Mouse (Mus musculus) gastrocnemius, postnatal 25 days (tissue): Measurements from ENCODE around the gene Ranbp9. TPM values are rescaled to one million over a fixed set of nuclear protein-coding genes. Genes with fewer than 3 reads are reported as not detected.
A peak's percentile ranks its signal among the peaks of the same experiment; 100 is the strongest.
"Not testable (repeated sequence)": the region's sequence is repeated elsewhere in the genome, so short reads cannot be mapped to it uniquely, and the experiment has no call there.

ENCODE experiments used
- DNase-seq: peaks from one replicate; pipeline ENCODE4 v3.0.0; 2022
- total RNA-seq, 2 experiments: library from RNA; stranded (reverse); gene quantifications; 1 replicate in 1 of 2; 2 replicates in 1 of 2; pipeline ENCODE4 v1.2.3; 2021

The Ranbp9 gene
- total RNA-seq, 2 experiments from 2014 or later = 34.0 to 38.1 TPM

DNA sequence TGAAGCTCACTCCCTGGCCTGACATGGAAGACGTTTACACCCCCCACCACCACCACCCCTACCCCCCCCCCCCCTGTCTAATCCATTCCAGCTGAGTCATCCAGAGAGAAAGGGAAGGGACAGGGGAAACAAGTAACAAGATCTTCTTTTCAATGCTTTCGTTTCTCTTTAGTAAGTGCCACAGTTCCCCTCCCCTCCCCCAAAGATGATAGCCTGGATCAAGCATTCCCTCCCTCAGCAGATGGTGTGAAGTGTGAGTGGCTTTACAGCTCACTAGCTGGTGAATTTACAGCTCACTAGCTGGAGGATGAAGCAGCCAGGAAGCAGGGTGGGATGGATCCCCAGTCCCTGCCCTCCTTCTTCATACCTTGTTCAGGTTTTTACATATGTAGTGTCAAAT is 15.6 kb upstream of the Ranbp9 start:
- no peak for DNase-seq

DNA sequence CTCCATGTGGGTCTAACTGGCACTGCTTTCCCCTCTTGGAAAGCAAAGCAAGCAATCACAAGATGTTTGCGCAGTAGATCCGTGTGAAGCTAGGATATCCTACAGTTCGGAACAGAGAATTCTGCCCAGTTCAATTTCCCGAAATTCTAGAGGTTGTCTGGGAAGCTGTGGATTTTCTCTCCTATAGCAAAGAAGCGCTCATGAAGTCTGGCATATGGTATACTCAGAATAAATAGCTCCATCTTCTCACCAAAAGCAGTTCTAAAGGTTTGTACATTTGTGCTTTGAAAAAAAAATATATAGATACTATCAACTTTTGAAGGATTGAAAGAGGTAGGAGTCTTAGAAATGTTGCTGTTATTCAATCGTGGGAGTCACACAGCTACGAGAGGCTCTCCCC is 14.6 kb upstream of the Ranbp9 start:
- DNase-seq = no peak

DNA sequence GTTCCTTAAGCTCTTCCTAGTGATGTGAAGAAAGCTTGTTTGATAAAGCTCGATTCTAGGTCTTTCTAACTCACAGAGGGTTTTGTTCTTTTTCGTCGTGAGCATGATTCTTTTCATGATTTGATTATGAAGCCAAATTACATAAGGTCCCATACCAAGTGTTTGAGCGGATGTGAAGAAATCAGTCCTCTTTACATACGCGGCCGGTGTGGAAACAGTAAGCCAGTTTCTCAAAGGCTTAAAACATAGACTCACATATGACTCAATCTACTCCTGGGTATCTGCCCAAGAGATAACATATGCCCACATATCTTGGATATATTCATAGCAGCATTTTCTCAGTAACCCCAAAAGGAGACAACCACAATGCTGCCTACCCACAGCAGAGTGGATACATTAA is 12.6 kb upstream of the Ranbp9 start:
- DNase-seq = no peak

DNA sequence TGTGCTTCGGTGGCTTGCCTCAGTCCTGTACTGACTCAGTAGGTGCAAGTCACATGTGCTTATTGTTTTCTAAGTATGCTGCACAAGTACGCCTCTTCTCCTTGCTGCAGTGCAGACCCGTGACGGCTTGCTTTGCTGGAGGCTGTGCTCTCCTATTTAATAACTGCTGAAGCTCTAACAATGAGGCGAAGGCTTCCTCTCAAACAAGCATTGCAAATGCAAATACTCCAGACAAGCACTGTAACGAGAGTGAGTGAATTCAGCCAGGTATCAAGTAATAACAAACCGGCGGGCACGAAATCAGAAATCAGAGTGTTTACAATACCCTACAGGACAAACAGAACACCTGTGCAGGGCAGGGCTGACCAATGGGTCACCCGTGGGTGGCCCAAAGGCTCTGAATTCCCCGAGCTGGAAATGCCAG is 12.0 kb upstream of the Ranbp9 start:
- DNase-seq = no peak

DNA sequence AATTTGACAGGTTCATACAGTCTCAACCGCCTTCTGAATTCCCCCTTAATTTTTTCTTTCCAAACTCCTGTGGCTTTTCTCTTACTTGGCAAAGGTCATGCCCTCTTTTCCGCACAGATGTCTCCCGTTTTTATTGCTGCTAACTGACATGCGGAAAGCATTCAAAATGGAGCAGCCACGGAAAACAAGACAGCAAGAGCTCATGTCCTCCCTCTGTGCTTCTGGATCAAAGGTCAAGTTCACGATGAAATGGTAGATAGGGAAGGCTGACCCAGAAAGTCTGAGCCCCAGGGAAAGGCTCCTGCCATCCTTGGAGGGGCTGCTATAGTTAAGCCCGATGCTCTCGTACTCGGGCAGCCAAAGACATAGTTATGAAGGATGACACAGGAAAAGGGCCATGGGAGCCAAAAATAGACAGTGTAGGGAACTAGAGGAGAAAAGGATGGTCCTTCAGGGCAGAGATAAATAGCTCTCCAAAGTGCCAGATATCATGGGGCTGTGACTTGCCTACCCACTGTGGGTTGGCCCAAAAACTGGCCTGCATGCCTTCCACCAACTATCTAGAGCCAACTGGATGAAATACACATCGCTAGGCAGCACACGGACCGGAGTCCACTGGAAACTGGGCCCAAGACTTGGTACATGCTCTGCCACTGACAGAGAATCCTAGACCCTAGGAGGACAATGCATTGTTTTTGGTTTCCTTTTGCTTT is 5.6 kb upstream of the Ranbp9 start:
- no peak for DNase-seq

DNA sequence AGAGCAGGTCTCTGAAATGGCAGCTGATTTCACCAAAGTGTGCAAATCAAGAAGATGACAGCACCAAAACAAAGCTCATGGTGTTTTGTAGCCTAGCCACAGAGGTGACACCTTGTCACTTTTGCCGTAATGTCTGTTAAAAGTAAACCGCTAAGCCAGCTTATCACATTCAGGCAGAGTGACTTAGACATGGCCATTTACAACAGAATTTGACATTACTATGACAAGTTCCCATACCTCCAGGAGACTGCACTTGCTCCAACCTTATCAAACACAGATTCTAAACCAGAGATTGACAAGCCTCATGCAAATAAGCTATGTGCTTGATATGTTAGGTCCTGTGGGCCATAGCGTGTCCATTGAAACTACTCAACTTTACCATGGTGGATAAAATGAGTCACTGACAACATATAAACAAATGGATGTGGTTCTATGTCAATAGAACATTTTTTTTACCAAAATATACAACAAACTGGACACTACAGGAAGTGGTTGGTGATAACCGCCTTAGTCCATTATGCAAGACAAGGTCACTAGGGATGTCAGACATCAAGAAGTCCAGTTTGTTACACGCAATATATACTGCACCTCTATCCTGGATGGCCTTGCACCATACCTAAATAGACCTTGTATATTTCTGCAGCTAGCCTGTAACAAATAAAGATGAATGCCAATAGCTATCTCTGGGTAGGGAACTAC is 4.3 kb upstream of the Ranbp9 start:
- DNase-seq = no peak

DNA sequence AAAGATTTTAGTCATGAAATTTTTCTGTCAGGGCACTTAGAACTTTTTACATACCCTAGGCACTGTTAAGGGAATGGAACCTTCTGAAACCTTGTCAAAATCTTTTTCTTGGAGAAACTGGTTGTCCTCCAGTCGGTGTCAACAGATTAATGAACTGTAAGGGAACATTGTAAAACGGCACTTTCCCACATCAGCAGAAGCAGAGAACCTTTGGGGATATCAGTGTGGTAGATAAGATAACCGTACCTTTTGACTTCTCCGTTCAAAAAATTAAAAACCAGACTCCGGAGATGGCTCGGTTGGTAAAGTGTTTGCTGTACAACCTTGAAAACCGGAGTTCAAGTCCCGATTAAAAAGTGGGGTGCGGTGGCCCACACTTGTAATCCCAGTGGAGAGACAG is 1.7 kb upstream of the Ranbp9 start:
- DNase-seq = no peak

DNA sequence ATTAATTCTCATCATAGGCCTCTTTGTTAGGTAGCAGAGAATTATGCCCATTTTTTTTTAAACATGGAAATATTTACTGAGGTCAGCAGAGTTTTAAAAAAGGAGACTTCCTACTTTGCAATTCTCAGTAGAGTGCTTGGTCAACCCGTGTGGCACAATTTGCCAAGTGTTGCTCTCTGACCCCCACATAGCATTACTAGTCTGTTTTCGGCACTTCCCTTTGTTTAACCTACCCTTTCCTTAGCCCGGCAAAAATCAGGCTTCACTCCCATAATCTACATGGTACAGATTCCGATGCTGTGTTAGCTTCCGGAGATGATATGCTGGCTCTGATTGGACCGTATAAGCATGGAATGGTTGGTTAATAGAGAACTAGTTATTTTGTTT is 770 bp upstream of the Ranbp9 start:
- no peak for DNase-seq

DNA sequence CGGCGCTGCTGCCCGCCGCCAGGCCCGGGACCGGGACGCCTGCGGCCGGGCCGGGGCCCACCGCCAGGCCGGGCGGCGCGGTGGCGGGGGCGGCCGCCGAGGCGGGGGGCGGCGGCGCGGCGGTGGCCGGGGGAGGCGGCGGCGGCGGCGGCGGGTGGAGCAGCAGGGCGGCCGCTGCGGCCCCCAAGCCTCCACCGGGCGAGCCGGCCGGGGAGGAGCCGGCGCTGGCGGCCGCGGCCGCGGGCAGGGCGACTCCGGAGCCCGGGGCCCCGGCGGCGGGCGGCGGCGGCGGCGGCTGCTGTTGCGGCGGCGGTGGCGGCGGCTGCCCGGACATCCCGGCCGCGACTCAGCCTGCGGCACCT is 506 bp downstream of the Ranbp9 start:
- DNase-seq = no peak

DNA sequence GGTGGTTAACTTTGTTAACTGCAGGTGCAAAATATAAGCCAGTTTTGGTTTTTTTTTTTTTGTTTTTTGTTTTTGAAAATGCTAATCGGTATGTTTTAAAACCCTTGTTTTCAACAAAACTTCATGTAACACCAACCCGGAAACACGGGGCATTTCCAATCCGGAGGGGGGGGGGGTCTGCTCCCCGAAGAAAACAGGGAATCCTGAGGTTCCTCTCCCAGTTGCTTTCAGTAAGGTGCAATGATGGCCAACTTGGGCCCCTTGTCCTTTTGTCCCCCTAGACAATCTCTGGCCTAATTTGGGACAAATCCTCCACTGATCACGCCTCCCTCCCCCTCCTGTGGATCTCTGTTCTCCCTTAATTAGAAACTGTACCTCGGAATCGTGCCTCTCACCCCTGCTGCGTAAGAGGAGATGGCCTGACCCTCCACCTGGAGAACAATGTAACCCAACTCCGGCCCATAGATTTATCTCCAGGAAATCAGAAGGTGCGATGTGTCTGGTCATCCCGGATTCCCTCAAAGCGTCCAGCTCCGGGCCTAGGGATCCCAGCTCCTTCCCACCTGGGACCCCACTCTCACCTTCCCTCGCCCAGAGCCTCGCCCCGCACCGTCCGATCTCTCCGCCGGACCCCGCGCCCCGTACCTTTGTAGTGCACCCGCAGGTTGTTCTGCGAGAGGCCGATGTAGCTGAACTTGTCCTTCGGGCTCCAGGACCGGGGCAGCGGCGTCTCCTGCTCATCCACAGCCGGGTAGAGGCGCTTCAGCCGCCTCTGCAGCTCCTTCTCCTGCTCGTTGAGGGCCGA is 1.1 kb downstream of the Ranbp9 start:
- DNase-seq = peak; percentile 23

DNA sequence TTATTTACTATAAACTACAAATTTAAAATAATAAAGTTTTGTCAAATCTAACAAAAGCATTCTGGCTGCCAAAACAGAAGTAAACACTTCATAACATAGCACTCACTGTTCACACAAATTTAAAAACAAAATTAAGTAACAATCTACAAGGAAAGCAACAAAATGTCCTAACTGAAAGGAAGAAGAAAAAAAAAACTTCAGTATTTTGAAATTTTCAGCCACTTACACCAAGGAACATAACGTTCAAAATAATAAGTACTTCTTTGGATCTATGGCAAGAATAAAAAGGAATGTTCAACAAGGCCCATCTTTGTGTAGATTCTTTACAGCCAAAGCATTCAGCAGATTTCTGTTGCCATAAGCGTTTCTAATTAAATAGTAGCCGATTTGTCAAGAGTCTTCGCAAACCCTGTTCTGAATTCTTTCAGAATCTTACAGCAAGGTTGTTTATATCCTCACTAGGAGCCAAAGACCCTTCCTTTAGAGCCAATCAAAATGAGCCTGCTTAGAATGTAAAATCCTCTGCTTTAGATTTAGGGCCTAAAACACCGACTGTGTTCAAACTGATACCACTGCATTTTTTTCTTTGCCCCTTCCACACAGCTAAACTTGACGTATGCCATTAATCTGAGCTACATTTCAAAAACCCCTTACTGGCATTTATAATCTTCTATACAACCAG is 1.9 kb downstream of the Ranbp9 start:
- DNase-seq = no peak

DNA sequence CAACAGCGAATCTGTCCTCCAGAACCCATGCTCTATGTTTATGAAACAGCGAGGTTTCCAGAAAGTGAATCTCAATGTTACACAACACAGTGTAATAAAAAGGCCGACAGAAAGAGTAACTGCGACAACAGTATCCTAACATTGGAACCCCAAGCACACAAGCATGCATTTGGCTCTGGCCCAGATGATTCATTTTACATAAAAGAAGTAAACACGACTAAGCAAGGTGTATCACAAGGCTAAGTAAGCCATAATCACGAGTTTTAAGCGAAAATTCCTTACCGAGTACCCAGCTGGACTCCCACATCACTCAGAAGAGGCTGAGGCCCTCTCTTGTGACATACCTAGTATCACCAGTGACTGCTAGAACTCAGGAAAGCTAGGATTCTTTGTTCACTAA is 2.5 kb downstream of the Ranbp9 start:
- DNase-seq = no peak

DNA sequence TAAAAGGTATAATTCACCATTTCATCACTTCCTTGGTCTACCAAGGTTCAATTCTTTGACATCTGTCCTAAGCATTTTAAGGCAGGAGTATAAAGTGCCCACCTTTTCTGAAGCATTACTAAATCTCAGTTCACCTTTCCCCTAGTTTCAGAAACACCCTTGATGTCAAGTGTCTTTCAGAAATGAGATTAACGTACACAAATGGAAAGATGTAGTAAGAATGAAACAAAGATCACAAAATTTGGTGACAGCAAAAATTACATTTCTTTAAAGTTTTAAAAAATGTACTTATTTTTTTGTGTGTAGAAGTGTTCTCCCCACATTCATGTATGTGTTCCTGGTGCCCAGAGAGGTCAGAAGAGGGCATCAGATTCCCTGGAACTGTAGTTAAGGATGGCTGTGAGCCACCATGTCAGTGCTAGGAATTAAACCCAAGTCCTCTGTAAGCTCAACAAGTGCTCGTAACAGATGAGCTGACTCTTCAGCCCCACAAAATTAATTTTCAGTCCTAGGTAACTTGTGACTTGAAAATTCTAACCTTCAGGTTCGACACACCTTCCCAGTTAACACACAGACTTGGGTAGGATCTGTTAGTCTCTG is 3.9 kb downstream of the Ranbp9 start:
- no peak for DNase-seq

DNA sequence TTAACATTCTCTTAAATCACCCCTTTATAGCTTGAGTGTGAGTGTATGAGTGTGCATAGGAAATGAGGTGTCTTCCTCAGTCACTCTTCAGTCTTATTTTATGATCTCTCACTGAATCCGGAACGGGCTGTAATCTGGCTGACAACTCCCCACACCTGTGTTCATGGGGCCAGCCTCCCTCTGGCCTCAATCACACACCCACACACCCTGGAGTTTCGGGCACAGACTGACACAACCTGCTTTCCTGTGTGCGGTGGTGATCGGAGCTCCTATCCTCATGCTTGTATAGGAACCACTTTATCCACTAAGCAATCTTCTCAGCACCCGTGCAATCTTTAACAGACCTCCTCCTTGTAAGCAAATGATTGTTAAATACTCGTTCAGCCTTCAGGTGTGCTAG is 4.9 kb downstream of the Ranbp9 start:
- DNase-seq = no peak

DNA sequence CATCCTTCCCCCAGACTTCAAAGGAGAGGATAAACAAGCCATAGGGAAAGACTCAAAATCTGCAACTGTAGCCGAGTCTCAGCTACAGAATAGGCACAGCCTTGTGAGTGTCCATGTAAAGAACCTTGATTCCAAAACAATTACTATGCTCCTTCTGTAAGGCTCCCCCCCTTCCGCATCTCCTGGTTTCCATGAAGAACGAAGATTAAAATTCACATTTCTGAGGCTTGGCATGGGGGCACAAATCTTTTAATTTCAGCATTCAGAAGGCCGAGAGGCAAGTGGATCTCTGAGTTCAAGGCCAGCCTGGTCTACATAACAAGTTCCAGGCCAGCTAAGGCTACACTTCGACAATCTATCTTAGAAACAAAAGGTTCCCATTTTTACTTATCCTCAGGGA is 6.4 kb downstream of the Ranbp9 start:
- DNase-seq = no peak

DNA sequence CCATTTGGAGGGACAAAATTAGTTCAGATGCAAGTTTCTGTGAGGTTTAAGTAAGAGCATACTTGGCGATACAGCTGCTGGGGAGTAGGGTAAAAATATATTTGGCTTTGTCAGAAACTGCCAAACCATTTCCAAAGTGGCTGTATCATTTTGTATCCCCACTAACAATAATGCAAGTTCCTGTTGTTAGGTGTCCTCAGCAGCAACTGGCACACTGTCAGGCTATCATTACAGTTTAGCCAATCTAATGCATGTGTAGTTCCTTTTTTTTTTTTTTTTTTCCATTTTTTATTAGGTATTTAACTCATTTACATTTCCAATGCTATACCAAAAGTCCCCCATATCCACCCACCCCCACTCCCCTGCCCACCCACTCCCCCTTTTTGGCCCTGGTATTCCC is 9.2 kb downstream of the Ranbp9 start:
- DNase-seq = not testable (repeated sequence)

DNA sequence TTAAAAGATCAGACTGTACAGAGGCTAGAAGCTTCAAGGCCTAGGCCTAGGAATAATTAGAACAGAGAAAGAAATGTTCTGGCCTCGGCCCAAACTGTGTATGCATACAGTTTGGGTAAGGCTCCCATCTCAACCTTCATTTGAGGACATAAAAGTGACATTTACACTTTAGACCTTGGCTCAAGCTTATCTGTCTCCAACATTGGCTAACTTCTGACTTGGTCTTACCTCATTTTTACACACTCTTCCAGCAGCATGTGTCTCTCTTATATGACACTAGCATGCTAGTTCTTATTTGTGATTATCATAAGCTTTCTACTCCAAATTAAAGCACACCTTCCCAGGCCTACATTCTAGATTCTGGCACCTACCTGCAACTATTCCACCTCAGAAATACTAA is 11.5 kb downstream of the Ranbp9 start:
- DNase-seq = no peak

DNA sequence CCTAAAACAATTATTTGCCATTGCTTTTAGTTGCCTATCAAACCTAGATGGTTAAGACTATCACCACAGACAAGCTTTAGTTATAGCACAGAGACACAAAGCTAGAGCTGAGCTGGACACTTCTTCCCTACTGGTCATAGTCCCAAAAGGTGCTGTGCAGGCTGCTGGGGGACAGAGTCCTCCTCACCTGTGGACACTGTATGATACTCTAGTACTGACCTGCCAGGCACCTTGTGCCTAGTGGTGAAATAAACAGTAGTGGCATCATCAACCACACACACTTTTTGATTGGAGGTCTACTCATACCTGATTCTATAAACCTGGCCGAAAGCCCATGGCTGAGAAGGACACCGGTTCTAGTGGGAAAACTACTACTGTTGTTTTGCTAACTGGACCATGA is 16.5 kb downstream of the Ranbp9 start:
- no peak for DNase-seq

DNA sequence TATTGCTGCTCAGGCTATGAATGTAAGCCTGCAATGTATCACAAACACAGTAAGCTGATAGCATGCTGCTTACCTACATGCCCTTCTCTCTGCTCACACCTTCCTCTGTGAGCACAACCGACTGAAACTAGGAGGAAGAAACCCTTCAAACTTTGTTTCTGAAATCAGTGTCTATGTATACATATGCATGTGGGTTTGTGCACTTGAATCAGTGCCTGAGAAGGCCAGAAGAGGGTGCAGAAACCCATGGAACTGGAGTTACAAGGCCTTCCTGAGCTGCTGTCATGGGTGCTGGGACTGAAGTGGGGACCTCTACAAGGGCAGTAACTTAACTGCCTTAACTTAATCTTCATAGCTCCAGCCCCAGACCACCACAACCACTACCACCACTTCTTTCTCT is 23.9 kb downstream of the Ranbp9 start:
- DNase-seq = no peak

DNA sequence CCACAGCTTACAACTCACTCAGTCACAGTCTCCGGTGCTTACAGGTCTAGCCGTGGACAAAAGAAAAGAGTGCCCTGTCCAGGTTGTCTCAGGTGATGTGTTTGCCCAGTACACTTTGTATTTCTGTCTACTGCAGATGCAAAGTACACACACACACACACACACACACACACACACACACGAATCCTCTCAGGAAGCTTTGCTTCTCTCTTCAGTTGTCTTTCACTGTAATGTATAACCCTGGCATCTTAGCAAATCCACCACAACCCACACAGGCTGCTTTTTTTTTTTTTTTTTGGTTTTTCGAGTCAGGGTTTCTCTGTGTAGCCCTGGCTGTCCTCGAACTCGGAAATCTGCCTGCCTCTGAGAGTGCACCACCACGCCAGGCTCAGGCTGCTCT is 26.7 kb downstream of the Ranbp9 start:
- DNase-seq = no peak

DNA sequence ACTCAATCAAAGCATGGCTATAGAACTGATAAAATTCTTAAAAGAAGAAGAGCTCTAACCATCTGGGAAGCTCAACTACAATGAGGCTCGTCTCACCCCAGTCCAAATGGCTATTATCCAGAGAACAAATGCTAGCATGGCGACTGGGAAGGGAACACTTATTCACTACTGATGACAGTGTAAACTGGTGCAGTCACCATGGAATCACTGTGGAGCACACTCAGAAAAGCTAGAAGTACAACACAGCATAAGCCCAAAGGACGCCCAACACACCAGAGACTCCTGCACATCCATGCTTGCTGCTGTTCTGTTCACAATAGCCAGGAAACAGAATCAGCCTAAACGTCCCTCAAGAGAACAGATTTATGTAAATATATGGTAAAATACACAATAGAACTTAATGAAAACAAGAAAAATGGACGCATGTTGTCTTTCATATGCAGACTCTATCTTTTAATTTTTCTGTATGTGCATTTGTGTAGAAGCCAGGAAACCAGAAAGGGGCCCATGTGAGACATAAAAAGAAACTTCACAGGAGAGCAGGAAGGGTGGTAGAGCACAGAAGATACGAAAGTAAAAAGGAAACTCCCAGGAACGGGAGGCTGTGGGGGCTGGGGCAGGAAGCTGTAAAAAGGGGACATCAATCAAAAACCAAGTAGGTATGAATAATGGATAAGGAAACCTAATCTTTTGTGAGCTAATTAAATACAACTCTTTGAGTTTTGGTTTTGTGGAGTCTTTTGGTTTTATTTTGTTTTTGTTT is 28.1 kb downstream of the Ranbp9 start:
- DNase-seq = no peak

DNA sequence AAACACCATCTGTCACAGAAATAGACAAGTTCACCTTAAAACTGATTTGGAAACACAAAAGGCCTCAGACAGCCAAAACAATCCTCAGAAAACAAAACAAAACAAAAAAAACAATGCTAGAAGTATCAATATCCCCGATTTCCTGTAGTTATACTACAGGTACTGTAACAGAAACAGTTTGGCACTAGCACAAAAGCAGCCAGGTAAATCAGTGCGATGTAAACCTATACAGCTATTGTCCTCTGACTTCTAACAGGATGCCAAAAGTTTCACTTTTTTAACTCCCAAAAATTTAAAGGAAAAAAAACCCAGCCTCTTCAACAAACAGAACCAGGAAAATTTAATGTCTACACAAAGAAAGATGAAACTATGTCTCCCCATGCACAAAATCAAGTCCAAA is 28.9 kb downstream of the Ranbp9 start:
- no peak for DNase-seq
